ENCODE assay signal across 22 mouse cellular contexts in the genomic region with DNA sequence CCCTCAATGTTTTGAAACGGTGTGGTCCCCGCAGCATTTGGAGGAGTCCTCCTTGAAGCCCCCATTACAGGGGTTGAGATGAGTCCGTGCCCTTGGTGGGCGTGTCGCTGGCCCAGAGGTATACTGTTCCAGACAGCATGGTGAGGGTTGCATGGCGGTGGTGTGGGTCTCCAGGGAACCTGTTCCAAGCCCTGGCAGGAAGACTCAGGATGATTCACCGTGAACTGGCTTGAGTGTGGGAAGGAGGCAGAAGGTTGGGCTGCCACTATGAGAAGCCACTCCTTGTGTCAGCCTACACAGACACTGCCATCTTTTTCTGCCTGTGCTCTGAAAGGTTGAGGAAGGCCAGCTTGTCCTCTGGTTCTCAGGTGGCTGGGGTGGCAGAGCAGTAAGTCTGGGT. TPM values are rescaled to one million over a fixed set of nuclear protein-coding genes. Genes with fewer than 3 reads are reported as not detected.
DNase-seq lines count a peak whose midpoint lies in the region; ATAC-seq lines count a peak whose summit lies in the region.
"Had no signal": no experiment of that assay in that cellular context is flagged by ENCODE, and none has a peak within 500 bp of the region (broad histone marks: within the 10 kb centered on the region; RNA-seq: fewer than 3 reads in every experiment).

No protein-coding gene starts in this region.

- H3K27me3 ChIP-seq in hindbrain, embryonic 13.5 days, result no peaks in the 10 kb centered on the region
- no peaks in the 10 kb centered on the region for H3K27me3 ChIP-seq in hindbrain, embryonic 16.5 days (replicated peaks; ENCODE audit: control insufficient read depth, insufficient read depth, low read length)
- peaks cover 25% of the 10 kb centered on the region for H3K27me3 ChIP-seq in heart, embryonic 12.5 days (replicated peaks)
- H3K27me3 ChIP-seq: hindbrain, embryonic 15.5 days; intestine, embryonic 15.5 days had no signal

- H3K27ac ChIP-seq in hindbrain, embryonic 13.5 days, result peak overlapping the region; percentile 9; the same call in 1 of the 2 replicates
- H3K27ac ChIP-seq in hindbrain, embryonic 16.5 days (ENCODE audit: low read depth, low read length), result no peak overlapping the region
- no peak overlapping the region for H3K27ac ChIP-seq in heart, embryonic 12.5 days (ENCODE audit: poor library complexity, severe bottlenecking)
- H3K27ac ChIP-seq: forebrain, embryonic 10.5 days; forebrain, embryonic 13.5 days; gastrocnemius, adult 2 months; heart, embryonic 13.5 days; hindbrain, embryonic 15.5 days; intestine, embryonic 15.5 days had no signal

- no peak overlapping the region for H3K4me2 ChIP-seq in hindbrain, embryonic 13.5 days
- H3K4me2 ChIP-seq in hindbrain, embryonic 16.5 days (ENCODE audit: low read length), result no peak overlapping the region
- no peak overlapping the region for H3K4me2 ChIP-seq in heart, embryonic 12.5 days
- H3K4me2 ChIP-seq: forebrain, embryonic 13.5 days; heart, embryonic 13.5 days; hindbrain, embryonic 15.5 days; intestine, embryonic 15.5 days had no signal

- H3K9me3 ChIP-seq in hindbrain, embryonic 13.5 days, result no peaks in the 10 kb centered on the region
- no peaks in the 10 kb centered on the region for H3K9me3 ChIP-seq in hindbrain, embryonic 16.5 days (ENCODE audit: control insufficient read depth, low read length)
- H3K9me3 ChIP-seq in heart, embryonic 12.5 days (replicated peaks), result no peaks in the 10 kb centered on the region
- H3K9me3 ChIP-seq: forebrain, embryonic 10.5 days; forebrain, embryonic 13.5 days; heart, embryonic 13.5 days; hindbrain, embryonic 15.5 days; intestine, embryonic 15.5 days had no signal

- no peak overlapping the region for H3K9ac ChIP-seq in hindbrain, embryonic 13.5 days
- H3K9ac ChIP-seq in hindbrain, embryonic 16.5 days (ENCODE audit: low read depth, low read length), result no peak overlapping the region
- no peak overlapping the region for H3K9ac ChIP-seq in heart, embryonic 12.5 days
- H3K9ac ChIP-seq: forebrain, embryonic 13.5 days; heart, embryonic 13.5 days; hindbrain, embryonic 15.5 days; intestine, embryonic 15.5 days had no signal

- no peak for ATAC-seq in hindbrain, embryonic 13.5 days (ENCODE audit: low FRiP score)
- no peak for ATAC-seq in hindbrain, embryonic 16.5 days
- no peak for ATAC-seq in heart, embryonic 12.5 days (ENCODE audit: insufficient number of reproducible peaks, low FRiP score)
- ATAC-seq: forebrain, embryonic 13.5 days; forebrain, embryonic 16.5 days; intestine, embryonic 15.5 days had no signal

- no peaks in the 10 kb centered on the region for H3K36me3 ChIP-seq in hindbrain, embryonic 13.5 days
- H3K36me3 ChIP-seq in hindbrain, embryonic 16.5 days (ENCODE audit: control insufficient read depth, insufficient read depth, low read length), result no peaks in the 10 kb centered on the region
- no peaks in the 10 kb centered on the region for H3K36me3 ChIP-seq in heart, embryonic 12.5 days
- H3K36me3 ChIP-seq: forebrain, embryonic 10.5 days; heart, embryonic 13.5 days; hindbrain, embryonic 15.5 days; intestine, embryonic 15.5 days had no signal

- peaks cover 57% of the 10 kb centered on the region for H3K4me1 ChIP-seq in hindbrain, embryonic 13.5 days (replicated peaks)
- peaks cover 4% of the 10 kb centered on the region for H3K4me1 ChIP-seq in hindbrain, embryonic 16.5 days (ENCODE audit: control insufficient read depth, insufficient read depth, low read depth, low read length)
- H3K4me1 ChIP-seq in heart, embryonic 12.5 days (replicated peaks), result no peaks in the 10 kb centered on the region; the same call in 1 of the 2 replicates
- H3K4me1 ChIP-seq: heart, embryonic 13.5 days had no signal

- WGBS in hindbrain, embryonic 13.5 days, result 78% methylated on average over 7 of the region's 7 CpGs
- WGBS in hindbrain, embryonic 16.5 days, result 76% methylated on average over 7 of the region's 7 CpGs
- WGBS in heart, embryonic 12.5 days, result 77% methylated on average over 7 of the region's 7 CpGs

- no peak overlapping the region for H3K4me3 ChIP-seq in hindbrain, embryonic 13.5 days
- no peak overlapping the region for H3K4me3 ChIP-seq in hindbrain, embryonic 16.5 days (ENCODE audit: low read length)
- H3K4me3 ChIP-seq in heart, embryonic 12.5 days, result no peak overlapping the region
- H3K4me3 ChIP-seq: forebrain, embryonic 10.5 days; forebrain, embryonic 13.5 days; gastrocnemius, adult 2 months; heart, embryonic 13.5 days; hindbrain, embryonic 15.5 days; intestine, embryonic 15.5 days had no signal

- DNase-seq in Muller cell, postnatal 12 days (ENCODE audit: inconsistent ontology term), result peak; percentile 11
- peak; percentile 49 for DNase-seq in brain, adult 2 months (ENCODE audit: low read depth, low spot score)
- no peak for DNase-seq in heart, adult 11 months
- DNase-seq in T-cell, adult 2 months (ENCODE audit: low spot score), result no peak
- DNase-seq: adrenal gland, adult 8-10 months; adrenal gland, postnatal 25 days; cerebellum, adult 9-10 months; cerebellum, postnatal 14 days; gastrocnemius, adult 2 months; gastrocnemius, postnatal 14 days; heart, postnatal 14 days; heart, postnatal 4 days; kidney, adult 11 months had no signal

RNA-seq across cellular contexts. Expression of a gene that starts 41.3 kb away (rescaled TPM):
- 7.0 and 7.1 TPM in 2 replicates for polyA plus RNA-seq in hindbrain, embryonic 13.5 days (2015; fragmentation: Nextera tagmentation; extraction: Ambion mirVana)
- 6.5 and 8.7 TPM in 2 replicates for polyA plus RNA-seq in hindbrain, embryonic 16.5 days (2015; fragmentation: Nextera tagmentation; extraction: Ambion mirVana)
- 4.5 and 4.6 TPM in 2 replicates for polyA plus RNA-seq in heart, embryonic 12.5 days (2016; fragmentation: Nextera tagmentation; extraction: Ambion mirVana)

Comparison
In these comparisons a context has a peak if more than half of its experiments do, and no peak if none do; other contexts are left out.
1. DNase-seq: peak in Muller cell, postnatal 12 days (single experiment) and brain, adult 2 months (single experiment); none in heart, adult 11 months (single experiment) and T-cell, adult 2 months (single experiment).